Mouse (Mus musculus) brain, embryonic 14.5 days (tissue): Measurements from ENCODE around the gene Sirt2.

Experiments used
- CTCF ChIP-seq: fragments of 200-500 bp; IDR thresholded peaks from 2 replicates; pipeline ENCODE4 v1.5.1; 2012; ENCODE audit warnings: inconsistent platforms, mild to moderate bottlenecking, moderate library complexity, borderline replicate concordance; ENCODE audit not compliant: insufficient read depth, insufficient read length; ENCODE audit errors: extremely low read depth
- POLR2A ChIP-seq: fragments of 200-500 bp; IDR thresholded peaks from 2 replicates; pipeline ENCODE4 v1.6.1; 2012; ENCODE audit warnings: mild to moderate bottlenecking, inconsistent platforms, borderline replicate concordance; ENCODE audit not compliant: poor library complexity, insufficient read depth, insufficient read length, severe bottlenecking; ENCODE audit errors: extremely low read depth

GRCm38 (mm10) chr7:28829821-28830220 is 63.3 kb downstream of the Sirt2 start:
- TF ChIP-seq CTCF = no peak
- TF ChIP-seq POLR2A = no peak
